Mouse (Mus musculus): ENCODE results near the gene Sema6d. TPM values are rescaled to one million over a fixed set of nuclear protein-coding genes. Genes with fewer than 3 reads are reported as not detected.

Gene Sema6d
- polyA plus RNA-seq, 1 experiment = 5.6 TPM

- no peaks in the 10 kb centered on the region for H3K36me3 ChIP-seq (ENCODE audit: control insufficient read depth, insufficient read depth, low read length)
- TF ChIP-seq CTCF (conservative IDR thresholded peaks at IDR 0.05; ENCODE audit: insufficient read depth, insufficient read length, low read depth, low read length) = no peak
- TF ChIP-seq POLR2A (IDR thresholded peaks at IDR 0.05; ENCODE audit: low read depth, low read length) = no peak
- H3K4me3 ChIP-seq (ENCODE audit: insufficient read depth, low read depth, low read length) = no peak overlapping the region
- 68% methylated on average over 7 of the region's 7 CpGs for WGBS
- H3K4me1 ChIP-seq (ENCODE audit: control insufficient read depth, insufficient read depth, low read length) = no peaks in the 10 kb centered on the region
- no peak overlapping the region for H3K27ac ChIP-seq (ENCODE audit: insufficient read depth, low read depth, low read length)
- DNase-seq = no peak
- H3K27me3 ChIP-seq (replicated peaks; ENCODE audit: control insufficient read depth, insufficient read depth, low read length) = no peaks in the 10 kb centered on the region
Measured at GRCm38 (mm10) chr2:124125504-124125903, 35.7 kb downstream of the Sema6d start.

DNA sequence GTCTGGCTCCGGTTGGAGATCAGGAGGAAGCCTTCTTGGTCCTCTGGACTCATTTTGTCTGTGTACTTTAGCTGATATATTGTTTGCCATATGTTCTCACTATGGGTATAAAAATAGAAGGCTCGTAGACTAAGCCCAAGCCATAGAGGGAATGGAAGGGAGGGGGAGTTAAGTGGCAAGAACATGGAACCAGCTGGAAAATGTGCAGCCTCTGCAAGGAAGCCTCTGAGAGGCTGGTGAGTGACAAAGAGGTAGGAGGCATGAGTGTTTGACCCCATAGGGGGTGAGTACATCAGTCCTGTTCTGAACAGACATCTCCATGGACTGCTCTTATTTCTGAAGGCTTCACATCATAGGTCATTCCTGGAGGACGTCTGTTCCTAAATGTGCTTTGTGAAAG is 37.1 kb downstream of the Sema6d start:
- DNase-seq = no peak
- no peak overlapping the region for H3K4me3 ChIP-seq (ENCODE audit: insufficient read depth, low read depth, low read length)
- H3K36me3 ChIP-seq (ENCODE audit: control insufficient read depth, insufficient read depth, low read length) = no peaks in the 10 kb centered on the region
- H3K27me3 ChIP-seq (replicated peaks; ENCODE audit: control insufficient read depth, insufficient read depth, low read length) = no peaks in the 10 kb centered on the region
- H3K4me1 ChIP-seq (ENCODE audit: control insufficient read depth, insufficient read depth, low read length) = no peaks in the 10 kb centered on the region
- no peak overlapping the region for H3K27ac ChIP-seq (ENCODE audit: insufficient read depth, low read depth, low read length)
- 75% methylated on average over 3 of the region's 3 CpGs for WGBS
- TF ChIP-seq CTCF (conservative IDR thresholded peaks at IDR 0.05; ENCODE audit: insufficient read depth, insufficient read length, low read depth, low read length) = no peak
- TF ChIP-seq POLR2A (IDR thresholded peaks at IDR 0.05; ENCODE audit: low read depth, low read length) = no peak

GRCm38 (mm10) chr2:124130876-124131275 is 41.1 kb downstream of the Sema6d start:
- no peak for DNase-seq
- Histone ChIP-seq H3K36me3 (ENCODE audit: control insufficient read depth, insufficient read depth, low read length) (no peaks in the 10 kb centered on the region), H3K4me3 (ENCODE audit: insufficient read depth, low read depth, low read length) (no peak overlapping the region), H3K4me1 (ENCODE audit: control insufficient read depth, insufficient read depth, low read length) (no peaks in the 10 kb centered on the region), H3K27me3 (replicated peaks; ENCODE audit: control insufficient read depth, insufficient read depth, low read length) (no peaks in the 10 kb centered on the region), H3K27ac (ENCODE audit: insufficient read depth, low read depth, low read length) (no peak overlapping the region)
- 46% methylated on average over 2 of the region's 2 CpGs for WGBS
- TF ChIP-seq POLR2A (IDR thresholded peaks at IDR 0.05; ENCODE audit: low read depth, low read length) = no peak
- TF ChIP-seq CTCF (conservative IDR thresholded peaks at IDR 0.05; ENCODE audit: insufficient read depth, insufficient read length, low read depth, low read length) = no peak

- 63% methylated on average over 3 of the region's 3 CpGs for WGBS
- Histone ChIP-seq H3K36me3 (ENCODE audit: control insufficient read depth, insufficient read depth, low read length) (no peaks in the 10 kb centered on the region), H3K4me1 (ENCODE audit: control insufficient read depth, insufficient read depth, low read length) (no peaks in the 10 kb centered on the region), H3K4me3 (ENCODE audit: insufficient read depth, low read depth, low read length) (no peak overlapping the region), H3K27me3 (replicated peaks; ENCODE audit: control insufficient read depth, insufficient read depth, low read length) (no peaks in the 10 kb centered on the region; the same call in 1 of the 2 replicates), H3K27ac (ENCODE audit: insufficient read depth, low read depth, low read length) (no peak overlapping the region)
- TF ChIP-seq POLR2A (IDR thresholded peaks at IDR 0.05; ENCODE audit: low read depth, low read length) = no peak
- no peak for DNase-seq
Measured at GRCm38 (mm10) chr2:124141510-124142044, 51.8 kb downstream of the Sema6d start.

DNA sequence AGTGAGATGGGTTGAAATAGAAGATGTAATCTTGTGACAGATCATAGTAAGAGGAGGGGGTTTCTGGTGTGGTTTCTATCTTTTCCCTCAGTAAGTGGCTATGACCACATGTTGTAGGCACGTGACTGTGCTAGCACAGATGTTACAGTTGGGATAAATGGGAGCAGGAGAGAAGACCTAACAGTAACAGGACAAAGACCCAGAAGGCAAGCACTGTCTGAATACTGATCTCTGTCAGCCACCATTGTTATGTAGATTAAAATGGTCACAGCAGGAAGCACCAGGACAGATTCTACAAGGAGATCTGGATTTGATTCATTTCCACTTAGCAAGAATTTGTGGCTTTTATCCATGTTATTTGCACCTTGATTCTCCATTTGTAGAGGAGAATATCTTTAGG is 55.8 kb downstream of the Sema6d start:
- H3K4me3 ChIP-seq (ENCODE audit: insufficient read depth, low read depth, low read length) = no peak overlapping the region
- no peaks in the 10 kb centered on the region; the same call in 1 of the 2 replicates for H3K27me3 ChIP-seq (replicated peaks; ENCODE audit: control insufficient read depth, insufficient read depth, low read length)
- 51% methylated on average over 1 of the region's 1 CpGs for WGBS
- TF ChIP-seq POLR2A (IDR thresholded peaks at IDR 0.05; ENCODE audit: low read depth, low read length) = no peak
- TF ChIP-seq CTCF (conservative IDR thresholded peaks at IDR 0.05; ENCODE audit: insufficient read depth, insufficient read length, low read depth, low read length) = no peak
- DNase-seq = no peak
- no peaks in the 10 kb centered on the region for H3K4me1 ChIP-seq (ENCODE audit: control insufficient read depth, insufficient read depth, low read length)
- H3K27ac ChIP-seq (ENCODE audit: insufficient read depth, low read depth, low read length) = no peak overlapping the region
- H3K36me3 ChIP-seq (ENCODE audit: control insufficient read depth, insufficient read depth, low read length) = no peaks in the 10 kb centered on the region

DNA sequence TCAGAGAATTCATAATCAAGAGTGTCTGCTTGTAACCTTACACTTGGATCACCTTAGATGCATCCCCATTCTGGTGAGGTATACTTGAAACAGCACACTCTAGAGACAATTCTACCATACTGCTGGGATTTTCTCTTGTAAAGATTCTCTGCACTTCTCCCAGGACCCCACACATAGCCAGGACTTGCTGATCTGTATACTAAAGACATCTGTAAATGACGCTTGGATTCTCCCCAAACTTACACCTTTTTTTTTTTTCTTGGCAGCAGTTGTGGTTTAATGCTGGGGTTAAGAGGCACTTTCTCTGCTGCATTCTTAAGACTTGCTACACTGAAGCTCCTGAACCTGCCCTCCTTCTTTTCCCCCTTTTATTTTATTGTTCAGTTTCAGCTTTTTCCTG is 68.4 kb downstream of the Sema6d start:
- WGBS = 49% methylated on average over 1 of the region's 1 CpGs
- H3K27me3 ChIP-seq (replicated peaks; ENCODE audit: control insufficient read depth, insufficient read depth, low read length) = no peaks in the 10 kb centered on the region
- H3K4me1 ChIP-seq (ENCODE audit: control insufficient read depth, insufficient read depth, low read length) = no peaks in the 10 kb centered on the region
- TF ChIP-seq CTCF (conservative IDR thresholded peaks at IDR 0.05; ENCODE audit: insufficient read depth, insufficient read length, low read depth, low read length) (no peak), POLR2A (IDR thresholded peaks at IDR 0.05; ENCODE audit: low read depth, low read length) (no peak)
- no peak overlapping the region for H3K4me3 ChIP-seq (ENCODE audit: insufficient read depth, low read depth, low read length)
- no peaks in the 10 kb centered on the region for H3K36me3 ChIP-seq (ENCODE audit: control insufficient read depth, insufficient read depth, low read length)
- no peak overlapping the region for H3K27ac ChIP-seq (ENCODE audit: insufficient read depth, low read depth, low read length)
- no peak for DNase-seq

DNA sequence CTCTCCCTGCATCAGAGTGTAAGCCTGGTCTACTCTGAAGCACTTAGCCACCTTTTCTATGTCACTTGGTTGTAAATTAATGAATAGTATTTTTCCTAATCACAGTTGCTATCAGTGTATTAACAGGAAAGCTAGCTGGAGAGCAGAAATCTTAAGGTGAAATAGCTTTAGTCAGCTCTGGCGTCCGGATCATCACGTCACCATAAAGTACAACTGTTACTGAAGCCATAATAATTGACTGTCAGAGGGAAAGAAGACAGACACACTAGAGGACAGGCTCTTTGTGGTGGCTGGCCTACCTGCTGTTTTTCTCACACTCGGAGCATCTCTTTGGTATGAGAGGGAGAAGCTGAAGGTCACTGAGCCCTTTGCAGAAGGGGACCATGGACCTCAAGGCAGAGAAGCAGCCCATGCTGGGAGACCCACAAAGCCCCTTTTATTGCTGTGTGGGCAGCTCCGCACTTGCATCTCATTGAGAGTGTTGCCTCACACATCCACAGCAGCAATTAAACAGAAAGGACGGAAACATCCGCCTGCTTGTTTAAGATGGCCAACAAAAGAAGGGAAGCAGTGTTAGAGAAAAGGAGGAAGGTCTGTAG is 72.3 kb downstream of the Sema6d start:
- no peaks in the 10 kb centered on the region for H3K36me3 ChIP-seq (ENCODE audit: control insufficient read depth, insufficient read depth, low read length)
- TF ChIP-seq CTCF (conservative IDR thresholded peaks at IDR 0.05; ENCODE audit: insufficient read depth, insufficient read length, low read depth, low read length) (no peak), POLR2A (IDR thresholded peaks at IDR 0.05; ENCODE audit: low read depth, low read length) (no peak)
- DNase-seq = no peak
- H3K4me3 ChIP-seq (ENCODE audit: insufficient read depth, low read depth, low read length) = no peak overlapping the region
- WGBS = 62% methylated on average over 7 of the region's 7 CpGs
- no peaks in the 10 kb centered on the region for H3K27me3 ChIP-seq (replicated peaks; ENCODE audit: control insufficient read depth, insufficient read depth, low read length)
- no peaks in the 10 kb centered on the region for H3K4me1 ChIP-seq (ENCODE audit: control insufficient read depth, insufficient read depth, low read length)
- H3K27ac ChIP-seq (ENCODE audit: insufficient read depth, low read depth, low read length) = no peak overlapping the region
